ENCODE assay signal across 8 mouse cellular contexts in genomic region chr19:4498062-4498933, GRCm38 (mm10). TPM values are rescaled to one million over a fixed set of nuclear protein-coding genes. Genes with fewer than 3 reads are reported as not detected.
DNase-seq lines count a peak whose midpoint lies in the region; ATAC-seq lines count a peak whose summit lies in the region.

TSS of gene 2010003K11Rik (minus strand) at chr19:4498583.

- no peak within 1 kb of the TSS for H3K4me3 ChIP-seq in forebrain, embryonic 13.5 days
- no peak within 1 kb of the TSS for H3K4me3 ChIP-seq in forebrain, embryonic 15.5 days

- no peak within 1 kb of the TSS; the same call in 1 of the 2 replicates for H3K9ac ChIP-seq in forebrain, embryonic 13.5 days
- H3K9ac ChIP-seq in forebrain, embryonic 15.5 days (replicated peaks): no peak within 1 kb of the TSS

- H3K27ac ChIP-seq in forebrain, embryonic 13.5 days: no peak within 1 kb of the TSS
- H3K27ac ChIP-seq in forebrain, embryonic 15.5 days (replicated peaks): no peak within 1 kb of the TSS

- H3K27me3 ChIP-seq in forebrain, embryonic 13.5 days: no peaks in the 10 kb centered on the region
- no peaks in the 10 kb centered on the region for H3K27me3 ChIP-seq in forebrain, embryonic 15.5 days

- H3K4me1 ChIP-seq in forebrain, embryonic 13.5 days: peaks cover 4% of the 10 kb centered on the region
- 0 out of 2 replicates have a peak, but pooled peaks cover 5% of the 10 kb centered on the region for H3K4me1 ChIP-seq in forebrain, embryonic 15.5 days

- H3K36me3 ChIP-seq in forebrain, embryonic 13.5 days (ENCODE audit: poor library complexity, severe bottlenecking): no peaks in the 10 kb centered on the region
- H3K36me3 ChIP-seq in forebrain, embryonic 15.5 days: no peaks in the 10 kb centered on the region

- 59% methylated on average over 16 of the region's 16 CpGs for WGBS in forebrain, embryonic 13.5 days
- WGBS in forebrain, embryonic 15.5 days: 58% methylated on average over 16 of the region's 16 CpGs
- WGBS in large intestine, adult 2 months: 41% methylated on average over 16 of the region's 16 CpGs

- ATAC-seq in forebrain, embryonic 13.5 days: no peak
- no peak for ATAC-seq in forebrain, embryonic 15.5 days (replicated peaks)

- H3K4me2 ChIP-seq in forebrain, embryonic 13.5 days: 0 out of 2 replicates have a peak within 1 kb of the TSS, but pooled peaks have one; percentile 6
- no peak within 1 kb of the TSS for H3K4me2 ChIP-seq in forebrain, embryonic 15.5 days (replicated peaks)

- H3K9me3 ChIP-seq in forebrain, embryonic 13.5 days (replicated peaks): no peaks in the 10 kb centered on the region
- H3K9me3 ChIP-seq in forebrain, embryonic 15.5 days: no peaks in the 10 kb centered on the region

- DNase-seq in ovary, adult 18-20 months (ENCODE audit: low spot score): peak; percentile 73
- no peak for DNase-seq in ovary, postnatal 14 days (ENCODE audit: low spot score)
- peak; percentile 71 for DNase-seq in large intestine, adult 2 months (ENCODE audit: low read depth, low spot score)
- DNase-seq in yolk sac, embryonic 10.5 days (ENCODE audit: low spot score): peak; percentile 64
- DNase-seq in B cell, adult 2 months: no peak
- DNase-seq in thymus, postnatal 0 days (ENCODE audit: low spot score): no peak

RNA-seq across cellular contexts. Expression of gene 2010003K11Rik, which starts in this region (rescaled TPM):
- not detected in 2 replicates for polyA plus RNA-seq in forebrain, embryonic 13.5 days (2015; fragmentation: Nextera tagmentation; extraction: Ambion mirVana)
- polyA plus RNA-seq in forebrain, embryonic 15.5 days (2015; fragmentation: Nextera tagmentation; extraction: Ambion mirVana): not detected in 2 replicates
- 55.0 and 95.2 TPM in 2 replicates for polyA plus RNA-seq in large intestine, adult 2 months (2012; rRNA removed)
- not detected in 2 replicates for polyA plus RNA-seq in thymus, postnatal 0 days (2015; fragmentation: Nextera tagmentation; extraction: Ambion mirVana)

Comparison
In these comparisons a context has a peak if more than half of its experiments do, and no peak if none do; other contexts are left out.
1. RNA of gene 2010003K11Rik (polyA plus RNA-seq): 55.0 to 95.2 TPM in large intestine, adult 2 months; not detected in forebrain, embryonic 15.5 days, not detected in thymus, postnatal 0 days and not detected in forebrain, embryonic 13.5 days; every median in the first group is over 10 times any median in the second.
2. DNase-seq: peak in ovary, adult 18-20 months (single experiment), large intestine, adult 2 months (single experiment) and yolk sac, embryonic 10.5 days (single experiment); none in ovary, postnatal 14 days (single experiment), B cell, adult 2 months (0 of 2) and thymus, postnatal 0 days (single experiment).